Mouse (Mus musculus) heart, adult 18-20 months (tissue): ENCODE measurements around the gene Scn1b. TPM values are rescaled to one million over a fixed set of nuclear protein-coding genes. Genes with fewer than 3 reads are reported as not detected.

Experiments
- DNase-seq, 2 experiments: peaks; one replicate each; pipeline ENCODE4 v3.0.0; 2021 to 2022; ENCODE audit warnings: mixed read lengths in 1 of 2
- total RNA-seq, 2 experiments: library from RNA; stranded (reverse); gene quantifications; 2 replicates each; pipeline ENCODE4 v1.2.3; 2021

Scn1b gene
- total RNA-seq, 2 experiments from 2014 or later: 39.2 to 40.1 TPM

GRCm38 (mm10) chr7:31149751-31150565, 23.2 kb upstream of the Scn1b start:
- no peak for DNase-seq

- no peak for DNase-seq
Observed at GRCm38 (mm10) chr7:31149271-31149670, 22.5 kb upstream of the Scn1b start.

- peak; percentile 77 to 88 for DNase-seq
Observed at GRCm38 (mm10) chr7:31148756-31149155, 22.0 kb upstream of the Scn1b start.

- DNase-seq: no peak
Observed at GRCm38 (mm10) chr7:31148086-31148485, 21.3 kb upstream of the Scn1b start.

- no peak for DNase-seq
Observed at GRCm38 (mm10) chr7:31145596-31146160, 18.9 kb upstream of the Scn1b start.

GRCm38 (mm10) chr7:31144886-31145285, 18.1 kb upstream of the Scn1b start:
- DNase-seq: no peak

- no peak for DNase-seq
Observed at GRCm38 (mm10) chr7:31140941-31141340, 14.1 kb upstream of the Scn1b start.

- no peak for DNase-seq
Observed at GRCm38 (mm10) chr7:31140302-31140701, 13.5 kb upstream of the Scn1b start.

GRCm38 (mm10) chr7:31139765-31140164, 13.0 kb upstream of the Scn1b start:
- peak; percentile 57 to 75 for DNase-seq

- no peak for DNase-seq
Observed at GRCm38 (mm10) chr7:31135717-31136116, 8.9 kb upstream of the Scn1b start.

GRCm38 (mm10) chr7:31131866-31132265, 5.1 kb upstream of the Scn1b start:
- DNase-seq: no peak

GRCm38 (mm10) chr7:31130841-31131240, 4.0 kb upstream of the Scn1b start:
- peak; percentile 56 to 69 for DNase-seq

GRCm38 (mm10) chr7:31130197-31130596, 3.4 kb upstream of the Scn1b start:
- DNase-seq: no peak

GRCm38 (mm10) chr7:31128157-31128705, 1.4 kb upstream of the Scn1b start:
- DNase-seq: no peak

GRCm38 (mm10) chr7:31126211-31126751, 522 bp downstream of the Scn1b start:
- DNase-seq: no peak

GRCm38 (mm10) chr7:31125116-31125515, 1.7 kb downstream of the Scn1b start:
- DNase-seq: no peak

- DNase-seq: no peak
Observed at GRCm38 (mm10) chr7:31124381-31124780, 2.4 kb downstream of the Scn1b start.

- DNase-seq: no peak
Observed at GRCm38 (mm10) chr7:31123697-31124096, 3.1 kb downstream of the Scn1b start.

GRCm38 (mm10) chr7:31122641-31123631, 3.9 kb downstream of the Scn1b start:
- no peak for DNase-seq

- no peak for DNase-seq
Observed at GRCm38 (mm10) chr7:31119556-31119955, 7.2 kb downstream of the Scn1b start.

GRCm38 (mm10) chr7:31118486-31118885, 8.3 kb downstream of the Scn1b start:
- DNase-seq: peak; percentile 52 to 60

- no peak for DNase-seq
Observed at GRCm38 (mm10) chr7:31117465-31117864, 9.3 kb downstream of the Scn1b start.
